Mouse (Mus musculus) brain, adult 10 weeks (tissue): ENCODE results near the gene Anks1b. TPM values are rescaled to one million over a fixed set of nuclear protein-coding genes. Genes with fewer than 3 reads are reported as not detected.

ENCODE experiments used
- polyA plus RNA-seq: library from polyadenylated mRNA; stranded (reverse); fragments of 350-450 nt; fragmentation: Illumina TruSeq; extraction: RNeasy Lipid Tissue Mini Kit (QIAGEN cat#74804); gene quantifications from one replicate; pipeline ENCODE4 v1.2.3, GENCODE M21; 2015; ENCODE audit warnings: low read depth, low replicate concordance

The Anks1b gene
- polyA plus RNA-seq, result 227 TPM

DNA sequence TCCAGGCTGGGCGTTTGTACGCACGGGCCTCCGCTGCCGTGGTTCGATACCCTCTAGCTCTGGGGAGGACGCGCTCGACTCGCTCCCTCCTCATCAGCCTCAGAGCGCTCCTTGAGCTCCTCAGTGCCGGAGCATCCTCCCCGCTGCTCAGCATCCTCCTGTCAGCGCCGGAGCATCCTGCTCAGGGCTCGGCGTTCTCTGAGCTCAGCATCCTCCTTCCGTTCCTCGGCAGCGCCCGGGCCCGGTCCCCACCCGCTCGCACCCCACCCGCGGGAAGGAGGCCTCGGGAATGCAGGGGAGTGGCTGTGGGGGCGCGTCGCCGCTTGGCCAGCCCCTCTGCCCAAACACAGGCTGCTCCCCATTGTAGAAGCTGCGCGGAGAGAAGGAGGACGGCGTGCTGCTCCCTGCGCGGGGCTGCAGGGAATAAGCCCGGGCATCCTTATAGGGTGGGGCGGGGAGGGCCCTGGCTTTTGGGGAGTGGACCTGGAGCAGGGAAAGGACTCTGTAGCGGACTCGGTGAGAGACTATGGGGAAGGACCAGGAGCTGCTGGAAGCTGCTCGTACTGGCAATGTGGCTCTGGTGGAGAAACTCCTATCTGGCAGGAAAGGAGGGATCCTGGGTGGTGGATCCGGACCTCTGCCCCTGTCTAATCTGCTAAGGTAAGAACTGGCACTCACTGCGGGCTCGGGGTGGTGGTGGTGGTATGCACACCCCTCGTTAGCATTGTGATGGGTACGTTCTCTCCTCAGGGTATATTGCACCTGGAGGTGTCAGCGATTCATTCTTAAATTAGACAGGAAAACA is at the start of gene Anks1b:
Gene Anks1b, plus strand, starts transcription at position 364 of the 805 bp plus-strand sequence.

Other genes starting within 250 kb of the Anks1b start
- gene Scyl2, start 187.2 kb upstream of the Anks1b start, polyA plus RNA-seq, result 24.9 TPM
- gene Actr6, start 141.2 kb upstream of the Anks1b start, polyA plus RNA-seq, result 37.3 TPM
- 42.1 TPM for gene Uhrf1bp1l, start 128.5 kb upstream of the Anks1b start, polyA plus RNA-seq